Mouse (Mus musculus) bone marrow macrophage, adult 2 months (primary cell): ENCODE results near the gene Clybl.

Experiments
- CTCF ChIP-seq: IDR thresholded peaks from 2 replicates; pipeline ENCODE4 v1.5.1; 2012; ENCODE audit warnings: low read depth, mild to moderate bottlenecking, low read length, moderate library complexity
- POLR2A ChIP-seq: IDR thresholded peaks from 2 replicates; pipeline ENCODE4 v1.6.1; 2012; ENCODE audit warnings: mild to moderate bottlenecking, low read depth, low read length, borderline replicate concordance

GRCm38 (mm10) chr14:122331635-122332460 lies 150.3 kb downstream of the Clybl start:
- TF ChIP-seq CTCF, result no peak
- no peak for TF ChIP-seq POLR2A
